Mouse (Mus musculus): ENCODE measurements around the gene Hopx. TPM values are rescaled to one million over a fixed set of nuclear protein-coding genes. Genes with fewer than 3 reads are reported as not detected.

Hopx gene
- polyA plus RNA-seq, 1 experiment from 2014 or later: 0.30 TPM

GRCm38 (mm10) chr5:77144647-77145046, 29.7 kb upstream of the Hopx start:
- Histone ChIP-seq H3K4me3 (no peak overlapping the region), H3K9ac (no peak overlapping the region), H3K27ac (no peak overlapping the region), H3K27me3 (no peaks in the 10 kb centered on the region), H3K9me3 (no peaks in the 10 kb centered on the region), H3K4me2 (no peak overlapping the region), H3K4me1 (peaks cover 8% of the 10 kb centered on the region), H3K36me3 (no peaks in the 10 kb centered on the region)
- WGBS: 85% methylated on average over 5 of the region's 5 CpGs
- ATAC-seq (ENCODE audit: insufficient number of reproducible peaks, insufficient read depth, low FRiP score, low TSS enrichment, low read depth): no peak

GRCm38 (mm10) chr5:77143076-77143475, 28.2 kb upstream of the Hopx start:
- Histone ChIP-seq H3K27ac (no peak overlapping the region), H3K36me3 (no peaks in the 10 kb centered on the region), H3K4me1 (peaks cover 10% of the 10 kb centered on the region), H3K9ac (no peak overlapping the region), H3K27me3 (no peaks in the 10 kb centered on the region), H3K9me3 (no peaks in the 10 kb centered on the region), H3K4me2 (no peak overlapping the region), H3K4me3 (no peak overlapping the region)
- 85% methylated on average over 3 of the region's 3 CpGs for WGBS
- ATAC-seq (ENCODE audit: insufficient number of reproducible peaks, insufficient read depth, low FRiP score, low TSS enrichment, low read depth): no peak

- no peak overlapping the region for H3K9ac ChIP-seq
- H3K4me3 ChIP-seq: no peak overlapping the region
- no peaks in the 10 kb centered on the region for H3K27me3 ChIP-seq
- WGBS: 45% methylated on average over 7 of the region's 7 CpGs
- H3K4me1 ChIP-seq: peaks cover 24% of the 10 kb centered on the region
- no peaks in the 10 kb centered on the region for H3K9me3 ChIP-seq
- no peak overlapping the region for H3K27ac ChIP-seq
- no peak for ATAC-seq (ENCODE audit: insufficient number of reproducible peaks, insufficient read depth, low FRiP score, low TSS enrichment, low read depth)
- no peaks in the 10 kb centered on the region for H3K36me3 ChIP-seq
- H3K4me2 ChIP-seq: no peak overlapping the region
Observed at GRCm38 (mm10) chr5:77141336-77141735, 26.4 kb upstream of the Hopx start.

- ATAC-seq (ENCODE audit: insufficient number of reproducible peaks, insufficient read depth, low FRiP score, low TSS enrichment, low read depth): no peak
- Histone ChIP-seq H3K36me3 (no peaks in the 10 kb centered on the region), H3K4me3 (no peak overlapping the region), H3K9ac (no peak overlapping the region), H3K27me3 (no peaks in the 10 kb centered on the region), H3K4me1 (peaks cover 24% of the 10 kb centered on the region), H3K27ac (no peak overlapping the region), H3K9me3 (no peaks in the 10 kb centered on the region), H3K4me2 (no peak overlapping the region)
- 85% methylated on average over 6 of the region's 6 CpGs for WGBS
Observed at GRCm38 (mm10) chr5:77140861-77141260, 25.9 kb upstream of the Hopx start.

GRCm38 (mm10) chr5:77140108-77140507, 25.2 kb upstream of the Hopx start:
- peaks cover 24% of the 10 kb centered on the region for H3K4me1 ChIP-seq
- H3K4me3 ChIP-seq: no peak overlapping the region
- H3K9me3 ChIP-seq: no peaks in the 10 kb centered on the region
- H3K36me3 ChIP-seq: no peaks in the 10 kb centered on the region
- no peaks in the 10 kb centered on the region for H3K27me3 ChIP-seq
- H3K9ac ChIP-seq: no peak overlapping the region
- no peak overlapping the region for H3K27ac ChIP-seq
- ATAC-seq (ENCODE audit: insufficient number of reproducible peaks, insufficient read depth, low FRiP score, low TSS enrichment, low read depth): no peak
- 39% methylated on average over 6 of the region's 6 CpGs for WGBS
- H3K4me2 ChIP-seq: peak overlapping the region; percentile 16

- H3K27ac ChIP-seq: no peak overlapping the region
Observed at GRCm38 (mm10) chr5:77137701-77138265, 22.9 kb upstream of the Hopx start.

GRCm38 (mm10) chr5:77136684-77137224, 21.8 kb upstream of the Hopx start:
- Histone ChIP-seq H3K27me3 (no peaks in the 10 kb centered on the region), H3K36me3 (no peaks in the 10 kb centered on the region), H3K9me3 (no peaks in the 10 kb centered on the region), H3K27ac (no peak overlapping the region), H3K9ac (no peak overlapping the region), H3K4me2 (no peak overlapping the region), H3K4me1 (peaks cover 24% of the 10 kb centered on the region), H3K4me3 (no peak overlapping the region)
- ATAC-seq (ENCODE audit: insufficient number of reproducible peaks, insufficient read depth, low FRiP score, low TSS enrichment, low read depth): no peak
- 57% methylated on average over 4 of the region's 4 CpGs for WGBS

More at GRCm38 (mm10) chr5:77137701-77138265, 22.9 kb upstream of the Hopx start:
- no peak for ATAC-seq (ENCODE audit: insufficient number of reproducible peaks, insufficient read depth, low FRiP score, low TSS enrichment, low read depth)
- Histone ChIP-seq H3K4me1 (peaks cover 24% of the 10 kb centered on the region), H3K36me3 (no peaks in the 10 kb centered on the region), H3K9me3 (no peaks in the 10 kb centered on the region), H3K4me3 (no peak overlapping the region), H3K27me3 (no peaks in the 10 kb centered on the region), H3K4me2 (no peak overlapping the region), H3K9ac (no peak overlapping the region)
- 47% methylated on average over 8 of the region's 8 CpGs for WGBS

GRCm38 (mm10) chr5:77134961-77135360, 20.0 kb upstream of the Hopx start:
- 92% methylated on average over 2 of the region's 2 CpGs for WGBS
- no peaks in the 10 kb centered on the region for H3K36me3 ChIP-seq
- no peak overlapping the region for H3K4me2 ChIP-seq
- peaks cover 17% of the 10 kb centered on the region for H3K4me1 ChIP-seq
- no peaks in the 10 kb centered on the region for H3K9me3 ChIP-seq
- no peak overlapping the region for H3K4me3 ChIP-seq
- H3K27ac ChIP-seq: no peak overlapping the region
- no peak overlapping the region for H3K9ac ChIP-seq
- no peaks in the 10 kb centered on the region for H3K27me3 ChIP-seq
- ATAC-seq (ENCODE audit: insufficient number of reproducible peaks, insufficient read depth, low FRiP score, low TSS enrichment, low read depth): no peak

- H3K4me1 ChIP-seq: peaks cover 15% of the 10 kb centered on the region
- no peak overlapping the region for H3K4me2 ChIP-seq
- H3K4me3 ChIP-seq: no peak overlapping the region
- no peaks in the 10 kb centered on the region for H3K27me3 ChIP-seq
- H3K9ac ChIP-seq: no peak overlapping the region
- H3K9me3 ChIP-seq: no peaks in the 10 kb centered on the region
- 65% methylated on average over 4 of the region's 4 CpGs for WGBS
- H3K27ac ChIP-seq: no peak overlapping the region
- no peaks in the 10 kb centered on the region for H3K36me3 ChIP-seq
- ATAC-seq (ENCODE audit: insufficient number of reproducible peaks, insufficient read depth, low FRiP score, low TSS enrichment, low read depth): no peak
Observed at GRCm38 (mm10) chr5:77134465-77134864, 19.5 kb upstream of the Hopx start.

- Histone ChIP-seq H3K4me3 (no peak overlapping the region), H3K9me3 (no peaks in the 10 kb centered on the region), H3K9ac (no peak overlapping the region), H3K4me2 (no peak overlapping the region), H3K27ac (no peak overlapping the region), H3K27me3 (no peaks in the 10 kb centered on the region), H3K36me3 (no peaks in the 10 kb centered on the region), H3K4me1 (peaks cover 15% of the 10 kb centered on the region)
- 76% methylated on average over 5 of the region's 5 CpGs for WGBS
- no peak for ATAC-seq (ENCODE audit: insufficient number of reproducible peaks, insufficient read depth, low FRiP score, low TSS enrichment, low read depth)
Observed at GRCm38 (mm10) chr5:77133960-77134359, 19.0 kb upstream of the Hopx start.

- no peak overlapping the region for H3K9ac ChIP-seq
- no peaks in the 10 kb centered on the region for H3K27me3 ChIP-seq
- peaks cover 9% of the 10 kb centered on the region for H3K4me1 ChIP-seq
- H3K36me3 ChIP-seq: no peaks in the 10 kb centered on the region
- no peak overlapping the region for H3K4me3 ChIP-seq
- WGBS: 85% methylated on average over 2 of the region's 2 CpGs
- H3K9me3 ChIP-seq: no peaks in the 10 kb centered on the region
- H3K4me2 ChIP-seq: no peak overlapping the region
- H3K27ac ChIP-seq: no peak overlapping the region
- ATAC-seq (ENCODE audit: insufficient number of reproducible peaks, insufficient read depth, low FRiP score, low TSS enrichment, low read depth): no peak
Observed at GRCm38 (mm10) chr5:77132457-77133135, 17.7 kb upstream of the Hopx start.

GRCm38 (mm10) chr5:77131879-77132278, 17.0 kb upstream of the Hopx start:
- no peaks in the 10 kb centered on the region for H3K9me3 ChIP-seq
- no peak overlapping the region for H3K27ac ChIP-seq
- no peaks in the 10 kb centered on the region for H3K27me3 ChIP-seq
- H3K4me1 ChIP-seq: peaks cover 5% of the 10 kb centered on the region
- WGBS: 88% methylated on average over 8 of the region's 8 CpGs
- no peak overlapping the region for H3K9ac ChIP-seq
- no peak overlapping the region for H3K4me2 ChIP-seq
- H3K36me3 ChIP-seq: no peaks in the 10 kb centered on the region
- ATAC-seq (ENCODE audit: insufficient number of reproducible peaks, insufficient read depth, low FRiP score, low TSS enrichment, low read depth): no peak
- no peak overlapping the region for H3K4me3 ChIP-seq
